Mouse (Mus musculus): Measurements from ENCODE around the gene Ppib.

- TF ChIP-seq CTCF (conservative IDR thresholded peaks at IDR 0.05; ENCODE audit: insufficient read depth, insufficient read length, low read depth, low read length) (no peak), POLR2A (IDR thresholded peaks at IDR 0.05; ENCODE audit: low read depth, low read length) (no peak)
Measured at GRCm38 (mm10) chr9:66068971-66069391, 9.0 kb downstream of the Ppib start.
